Mouse (Mus musculus) liver, adult 2 months (tissue): ENCODE measurements at regions not wholly inside any gene's neighbourhood (a gene's known extent, or its start where the extent isn't known, plus 50 kb on each side); places are given as distances from the start of the nearest gene placed in this dataset.

Experiments
- DNase-seq: peaks from one replicate; pipeline ENCODE4 v3.0.0-alpha.2; 2011; ENCODE audit warnings: low read depth, low spot score; ENCODE audit errors: extremely low read depth
- H3K27ac ChIP-seq: fragments of 200-500 bp; replicated peaks from 2 replicates; pipeline ENCODE4 v1.5.1; 2012; ENCODE audit warnings: low read depth, mild to moderate bottlenecking, control low read depth, inconsistent platforms, low read length; ENCODE audit not compliant: insufficient read depth
- H3K27me3 ChIP-seq: fragments of 200-500 bp; 2 replicates; pipeline ENCODE4 v1.6.1; 2012; ENCODE audit warnings: mild to moderate bottlenecking, moderate library complexity, low read length, inconsistent platforms; ENCODE audit not compliant: control insufficient read depth, insufficient read depth
- H3K36me3 ChIP-seq: fragments of 200-500 bp; 2 replicates; pipeline ENCODE4 v1.6.1; 2012; ENCODE audit warnings: low read length, inconsistent platforms; ENCODE audit not compliant: control insufficient read depth, insufficient read depth
- H3K4me1 ChIP-seq: fragments of 200-500 bp; 2 replicates; pipeline ENCODE4 v1.6.1; 2011; ENCODE audit warnings: low read length; ENCODE audit not compliant: control insufficient read depth, insufficient read depth
- H3K4me3 ChIP-seq: fragments of 200-500 bp; 2 replicates; pipeline ENCODE4 v1.5.1; 2011; ENCODE audit warnings: low read depth, mild to moderate bottlenecking, control low read depth, low read length, moderate library complexity; ENCODE audit not compliant: insufficient read depth
- H3K79me2 ChIP-seq: fragments of 200-500 bp; 2 replicates; pipeline ENCODE4 v1.6.1; 2012; ENCODE audit warnings: inconsistent platforms, mild to moderate bottlenecking, low read length, moderate library complexity; ENCODE audit not compliant: control insufficient read depth, insufficient read depth
- H3K9ac ChIP-seq: fragments of 200-500 bp; 2 replicates; pipeline ENCODE4 v1.6.1; 2012; ENCODE audit warnings: low read depth, mild to moderate bottlenecking, control low read depth, inconsistent platforms, low read length
- CTCF ChIP-seq: fragments of 200-500 bp; IDR thresholded peaks from 2 replicates; pipeline ENCODE4 v1.5.1; 2011; ENCODE audit warnings: low read depth, low read length, control low read depth
- POLR2A ChIP-seq: fragments of 200-500 bp; IDR thresholded peaks from 2 replicates; pipeline ENCODE4 v1.6.1; 2011; ENCODE audit warnings: low read length, control low read depth; ENCODE audit not compliant: insufficient read depth; ENCODE audit errors: extremely low read depth
- WGBS: fragments of 180-500 bp; shearing (Covaris S2); methylation state at CpG from one replicate; pipeline ENCODE4 v1.1.7; 2018; 5-methylcytosine and 5-hydroxymethylcytosine counted together

- TF ChIP-seq CTCF, result no peak
- no peak for TF ChIP-seq POLR2A
- Histone ChIP-seq H3K9ac (no peak overlapping the region), H3K27ac (no peak overlapping the region), H3K79me2 (no peaks in the 10 kb centered on the region), H3K27me3 (no peaks in the 10 kb centered on the region), H3K4me1 (no peaks in the 10 kb centered on the region), H3K4me3 (no peak overlapping the region), H3K36me3 (no peaks in the 10 kb centered on the region)
- no peak for DNase-seq
- 90% methylated on average over 2 of the region's 2 CpGs for WGBS
Measured at GRCm38 (mm10) chr16:93066821-93067220, 240.9 kb upstream of the Runx1 start.

- 75% methylated on average over 4 of the region's 4 CpGs for WGBS
- Histone ChIP-seq H3K4me3 (no peak overlapping the region), H3K79me2 (no peaks in the 10 kb centered on the region), H3K27ac (no peak overlapping the region), H3K9ac (no peak overlapping the region), H3K27me3 (no peaks in the 10 kb centered on the region), H3K36me3 (no peaks in the 10 kb centered on the region), H3K4me1 (no peaks in the 10 kb centered on the region)
- no peak for TF ChIP-seq CTCF
- no peak for TF ChIP-seq POLR2A
- DNase-seq, result no peak
Measured at GRCm38 (mm10) chr16:93061475-93062179, 235.7 kb upstream of the Runx1 start.

GRCm38 (mm10) chr16:93056295-93056694 lies 230.3 kb upstream of the Runx1 start:
- H3K9ac ChIP-seq, result no peak overlapping the region
- no peak overlapping the region for H3K4me3 ChIP-seq
- no peaks in the 10 kb centered on the region for H3K79me2 ChIP-seq
- no peaks in the 10 kb centered on the region for H3K36me3 ChIP-seq
- H3K4me1 ChIP-seq, result no peaks in the 10 kb centered on the region
- TF ChIP-seq CTCF (no peak), POLR2A (no peak)
- DNase-seq, result no peak
- no peaks in the 10 kb centered on the region for H3K27me3 ChIP-seq
- H3K27ac ChIP-seq, result no peak overlapping the region
- 78% methylated on average over 3 of the region's 3 CpGs for WGBS

GRCm38 (mm10) chr16:93055545-93055944 lies 229.6 kb upstream of the Runx1 start:
- no peaks in the 10 kb centered on the region for H3K36me3 ChIP-seq
- WGBS, result 76% methylated on average over 4 of the region's 4 CpGs
- no peak overlapping the region for H3K4me3 ChIP-seq
- no peak for TF ChIP-seq CTCF
- TF ChIP-seq POLR2A, result no peak
- H3K4me1 ChIP-seq, result no peaks in the 10 kb centered on the region
- no peak for DNase-seq
- no peak overlapping the region for H3K9ac ChIP-seq
- no peaks in the 10 kb centered on the region for H3K27me3 ChIP-seq
- no peak overlapping the region for H3K27ac ChIP-seq
- H3K79me2 ChIP-seq, result no peaks in the 10 kb centered on the region

DNA sequence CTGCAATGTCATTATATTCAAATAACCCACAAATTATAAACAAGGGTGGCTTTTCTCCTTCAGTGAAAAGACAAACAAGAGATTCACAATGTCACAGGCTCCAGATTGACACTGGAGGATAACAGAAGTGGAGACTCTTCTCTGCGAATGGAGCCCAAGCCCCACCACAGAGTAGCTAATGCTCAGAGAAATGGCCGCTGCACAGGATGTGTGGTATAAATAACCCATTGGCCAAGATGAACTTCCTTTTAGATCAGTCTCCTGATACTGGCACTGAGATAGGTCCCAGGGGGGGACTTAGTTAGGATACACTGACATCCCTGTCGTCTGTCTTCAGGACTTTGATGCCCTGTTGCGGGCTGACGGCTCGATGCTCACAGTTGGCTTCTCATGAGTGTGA lies 225.3 kb upstream of the Runx1 start:
- no peak for TF ChIP-seq CTCF
- no peak for TF ChIP-seq POLR2A
- H3K4me1 ChIP-seq, result no peaks in the 10 kb centered on the region
- DNase-seq, result no peak
- 78% methylated on average over 6 of the region's 6 CpGs for WGBS
- no peak overlapping the region for H3K27ac ChIP-seq
- H3K36me3 ChIP-seq, result no peaks in the 10 kb centered on the region
- H3K4me3 ChIP-seq, result no peak overlapping the region
- no peaks in the 10 kb centered on the region for H3K79me2 ChIP-seq
- peaks cover 2% of the 10 kb centered on the region; the same call in 1 of the 2 replicates for H3K27me3 ChIP-seq
- H3K9ac ChIP-seq, result no peak overlapping the region

DNA sequence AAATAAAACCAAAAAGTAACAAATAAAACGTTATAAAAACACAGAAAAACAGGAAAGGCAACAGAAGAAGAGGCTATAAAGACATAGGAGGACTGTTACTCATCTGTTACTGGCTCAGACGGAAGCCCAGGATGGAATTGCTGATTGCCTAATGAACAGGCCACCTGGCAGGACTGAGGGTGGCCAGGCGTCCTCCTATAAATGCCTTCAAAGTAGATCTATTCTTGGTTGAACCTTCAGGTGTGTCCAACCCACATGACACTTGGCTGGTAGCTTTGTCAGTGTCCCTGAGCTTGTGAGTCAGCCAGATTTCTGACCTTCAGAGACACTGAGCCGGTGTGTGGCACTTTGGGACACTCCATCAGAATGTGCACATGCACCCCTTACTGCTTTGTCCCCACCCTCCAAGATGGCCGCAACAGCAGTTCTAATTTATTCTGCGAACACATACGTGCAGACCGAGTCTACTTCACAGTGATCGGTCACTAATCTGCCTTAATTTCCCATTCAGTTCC lies 222.5 kb upstream of the Runx1 start:
- Histone ChIP-seq H3K36me3 (no peaks in the 10 kb centered on the region), H3K79me2 (no peaks in the 10 kb centered on the region), H3K4me3 (no peak overlapping the region), H3K9ac (no peak overlapping the region), H3K27ac (no peak overlapping the region), H3K4me1 (no peaks in the 10 kb centered on the region), H3K27me3 (peaks cover 2% of the 10 kb centered on the region; the same call in 1 of the 2 replicates)
- 86% methylated on average over 9 of the region's 9 CpGs for WGBS
- no peak for TF ChIP-seq POLR2A
- TF ChIP-seq CTCF, result no peak
- DNase-seq, result no peak
